Mouse (Mus musculus): ENCODE measurements at regions not wholly inside any gene's neighbourhood (a gene's known extent, or its start where the extent isn't known, plus 50 kb on each side); places are given as distances from the start of the nearest gene placed in this dataset.

DNA sequence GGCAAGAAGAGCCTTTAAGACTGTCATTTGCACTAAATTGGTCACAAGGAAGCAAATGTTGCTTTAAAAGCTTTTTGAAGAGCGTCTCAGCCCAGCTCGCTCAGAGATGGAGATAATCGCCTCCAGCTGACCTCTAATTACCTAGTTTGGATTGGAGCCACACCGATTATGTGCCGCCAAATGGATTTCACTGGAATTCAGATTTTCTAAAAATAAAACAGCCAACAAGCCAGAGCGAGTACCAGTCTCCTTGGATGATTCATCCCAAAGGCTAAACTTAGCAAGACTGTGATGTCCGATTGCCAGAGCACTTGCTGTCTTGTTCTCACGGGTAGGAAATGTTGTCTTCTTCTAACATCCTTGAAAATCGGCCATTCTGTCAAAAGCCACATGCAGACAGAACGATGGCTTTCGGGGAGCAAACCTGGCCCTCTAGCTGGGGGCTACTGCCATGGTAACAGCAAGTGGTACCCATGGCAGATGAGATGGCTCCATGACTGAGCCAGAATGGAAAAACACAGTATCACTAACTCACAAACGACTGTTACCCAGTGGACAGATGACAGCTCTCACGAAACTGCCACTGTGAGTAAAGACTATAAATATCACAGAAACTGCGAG is 676.1 kb downstream of the Epm2a start:
- no peak for DNase-seq (ENCODE audit: low spot score)
- H3K9me3 ChIP-seq: no peaks in the 10 kb centered on the region
- H3K36me3 ChIP-seq: no peaks in the 10 kb centered on the region
- no peaks in the 10 kb centered on the region for H3K4me1 ChIP-seq (replicated peaks)
- H3K27ac ChIP-seq: no peak overlapping the region
- H3K27me3 ChIP-seq (ENCODE audit: insufficient read depth, poor library complexity, severe bottlenecking): no peaks in the 10 kb centered on the region
- H3K4me3 ChIP-seq: no peak overlapping the region
- WGBS: 80% methylated on average over 14 of the region's 14 CpGs

DNA sequence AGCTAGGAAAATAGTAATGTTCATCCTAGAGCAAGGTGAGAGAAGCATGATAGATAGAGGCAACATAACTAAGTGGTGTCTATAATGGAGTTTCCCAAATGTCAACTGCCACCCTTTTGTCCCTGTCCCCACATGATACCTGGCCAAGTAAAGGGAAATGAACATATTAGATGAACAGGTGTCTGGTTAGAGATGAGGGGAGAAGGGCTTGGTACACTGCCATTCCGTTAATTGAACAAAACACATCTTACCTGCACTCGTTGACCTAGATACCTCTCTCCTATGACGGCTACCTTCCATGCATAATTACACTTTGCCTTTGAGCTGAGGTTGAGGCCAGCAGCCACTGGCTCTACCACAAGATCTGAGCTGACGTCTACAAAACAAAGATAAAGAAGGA is 677.4 kb downstream of the Epm2a start:
- no peaks in the 10 kb centered on the region for H3K4me1 ChIP-seq (replicated peaks)
- H3K36me3 ChIP-seq: no peaks in the 10 kb centered on the region
- DNase-seq (ENCODE audit: low spot score): no peak
- no peak overlapping the region for H3K27ac ChIP-seq
- no peaks in the 10 kb centered on the region for H3K9me3 ChIP-seq
- no peaks in the 10 kb centered on the region for H3K27me3 ChIP-seq (ENCODE audit: insufficient read depth, poor library complexity, severe bottlenecking)
- H3K4me3 ChIP-seq: no peak overlapping the region
- 90% methylated on average over 4 of the region's 4 CpGs for WGBS

DNA sequence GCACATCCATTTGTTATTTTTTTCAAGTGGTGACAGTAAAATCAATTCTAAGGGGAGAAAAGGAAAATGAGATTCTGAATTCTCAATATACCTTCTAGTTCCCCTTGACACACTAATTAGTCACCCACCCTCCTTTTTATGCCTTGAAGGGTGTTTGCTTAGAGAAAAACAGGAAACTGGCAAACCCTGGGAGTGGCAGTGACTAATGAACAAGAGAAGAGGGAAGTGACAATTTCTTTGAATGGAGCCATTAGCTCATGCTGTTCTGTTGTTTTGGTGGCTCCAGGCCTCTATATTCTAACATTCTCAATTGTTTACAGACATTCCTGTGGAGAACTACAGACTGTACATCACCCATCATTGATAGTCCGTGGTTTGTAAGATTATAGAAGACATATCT is 692.0 kb downstream of the Epm2a start:
- Histone ChIP-seq H3K27ac (no peak overlapping the region), H3K9me3 (no peaks in the 10 kb centered on the region), H3K27me3 (ENCODE audit: insufficient read depth, poor library complexity, severe bottlenecking) (no peaks in the 10 kb centered on the region), H3K4me3 (no peak overlapping the region), H3K4me1 (replicated peaks) (no peaks in the 10 kb centered on the region), H3K36me3 (no peaks in the 10 kb centered on the region)
- DNase-seq (ENCODE audit: low spot score): no peak
- WGBS: 41% methylated on average over 1 of the region's 1 CpGs

DNA sequence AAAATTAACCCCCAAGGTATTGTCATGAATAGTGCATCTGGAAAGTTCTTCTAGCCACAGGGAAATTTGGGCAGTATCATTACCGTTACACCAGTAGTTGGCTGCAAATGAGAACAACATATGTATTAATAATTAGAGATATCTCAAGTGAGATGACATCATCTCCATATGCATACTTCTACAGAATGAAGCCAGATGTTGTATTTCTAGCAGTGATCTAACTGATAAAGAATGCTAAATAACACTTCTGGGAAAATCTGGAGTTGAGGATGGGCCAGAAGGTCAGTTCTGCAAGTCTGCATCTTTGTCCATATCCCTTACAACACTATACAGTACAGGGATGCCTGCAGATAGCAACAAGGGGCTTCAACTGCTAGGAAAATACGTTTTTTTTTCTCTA is 702.7 kb downstream of the Epm2a start:
- Histone ChIP-seq H3K4me3 (no peak overlapping the region), H3K4me1 (replicated peaks) (no peaks in the 10 kb centered on the region), H3K9me3 (no peaks in the 10 kb centered on the region), H3K36me3 (no peaks in the 10 kb centered on the region), H3K27me3 (ENCODE audit: insufficient read depth, poor library complexity, severe bottlenecking) (no peaks in the 10 kb centered on the region), H3K27ac (no peak overlapping the region)
- 65% methylated on average over 2 of the region's 2 CpGs for WGBS
- no peak for DNase-seq (ENCODE audit: low spot score)

DNA sequence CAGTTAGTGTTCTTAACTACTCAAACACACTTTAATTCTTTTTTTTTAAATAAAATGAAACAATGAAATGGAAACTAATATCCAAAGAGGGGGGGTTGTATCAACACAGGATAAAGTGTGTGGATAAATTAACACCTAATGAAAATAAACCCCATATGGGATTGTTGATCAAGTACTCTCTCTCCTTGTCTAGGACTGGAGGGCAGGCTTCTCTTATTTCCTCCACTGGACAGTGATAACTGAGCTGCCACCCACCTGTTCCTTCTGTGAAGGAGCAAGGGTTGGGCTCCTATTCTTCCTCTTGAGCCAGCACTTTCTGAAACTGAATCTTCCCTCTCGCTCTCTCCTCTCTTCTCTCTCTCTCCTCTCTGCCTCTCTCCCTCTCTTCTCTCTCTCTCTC is 716.5 kb downstream of the Epm2a start:
- WGBS: 89% methylated on average over 1 of the region's 1 CpGs
- no peak overlapping the region for H3K4me3 ChIP-seq
- no peaks in the 10 kb centered on the region for H3K36me3 ChIP-seq
- DNase-seq (ENCODE audit: low spot score): no peak
- H3K27me3 ChIP-seq (ENCODE audit: insufficient read depth, poor library complexity, severe bottlenecking): no peaks in the 10 kb centered on the region
- no peaks in the 10 kb centered on the region for H3K9me3 ChIP-seq
- no peaks in the 10 kb centered on the region for H3K4me1 ChIP-seq (replicated peaks)
- no peak overlapping the region for H3K27ac ChIP-seq

DNA sequence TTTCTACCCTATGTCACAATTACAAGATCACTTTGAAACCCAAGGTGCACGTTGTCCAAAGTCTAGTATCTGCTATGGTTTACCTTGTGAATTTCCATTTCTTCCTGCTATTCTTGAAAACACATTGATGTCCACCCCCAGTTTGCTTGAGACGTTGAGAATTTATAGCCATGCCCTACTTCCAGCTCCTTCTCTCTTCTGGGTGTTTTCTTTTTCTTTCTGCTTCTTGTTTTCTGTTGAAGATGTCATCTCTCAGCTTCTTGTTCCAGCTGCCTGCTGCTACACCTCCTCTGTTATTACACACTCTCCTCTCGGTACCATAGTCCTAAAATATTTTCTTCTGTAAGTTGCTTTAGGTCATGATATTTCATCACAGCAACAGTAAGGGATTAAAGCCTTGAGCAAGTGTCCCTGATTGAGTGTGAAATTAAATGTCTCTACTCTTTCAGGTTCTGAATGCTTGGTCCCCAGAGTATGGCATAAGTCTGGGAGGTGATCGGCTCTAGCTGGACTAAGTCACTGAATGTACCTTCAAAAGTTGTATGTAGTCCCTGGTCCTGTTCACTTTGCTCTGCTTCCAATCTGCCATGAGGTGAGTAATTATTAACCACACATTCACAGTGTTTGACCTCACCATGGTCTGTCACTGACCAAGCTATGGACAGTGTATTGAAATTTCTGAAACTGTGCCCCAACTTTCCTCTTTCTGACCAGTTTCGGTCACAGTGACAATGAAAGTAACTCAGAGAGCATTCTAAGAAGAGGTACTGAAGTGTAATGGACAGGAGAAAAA is 718.1 kb downstream of the Epm2a start:
- DNase-seq (ENCODE audit: low spot score): no peak
- Histone ChIP-seq H3K4me3 (no peak overlapping the region), H3K9me3 (no peaks in the 10 kb centered on the region), H3K27me3 (ENCODE audit: insufficient read depth, poor library complexity, severe bottlenecking) (no peaks in the 10 kb centered on the region), H3K27ac (no peak overlapping the region), H3K36me3 (no peaks in the 10 kb centered on the region), H3K4me1 (replicated peaks) (no peaks in the 10 kb centered on the region)
- 91% methylated on average over 5 of the region's 5 CpGs for WGBS

DNA sequence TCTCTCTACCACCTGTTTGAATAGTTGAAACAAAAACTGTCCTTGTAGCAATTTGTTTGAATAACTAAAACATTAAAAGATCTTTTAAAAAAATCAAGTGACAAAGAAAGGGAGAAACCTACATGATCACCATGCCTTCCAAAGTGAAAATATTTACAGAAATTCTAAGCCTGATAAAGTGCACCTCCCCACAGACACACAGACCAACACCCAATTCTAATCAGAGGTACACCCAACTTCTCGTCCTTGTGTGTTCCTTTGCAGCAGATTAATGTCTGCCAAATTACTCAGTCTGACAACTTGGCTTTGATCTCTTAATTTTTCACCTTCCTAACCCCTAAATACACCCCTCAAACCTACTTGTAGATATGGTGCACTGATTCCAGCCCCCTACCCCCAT is 719.1 kb downstream of the Epm2a start:
- DNase-seq (ENCODE audit: low spot score): no peak
- no peaks in the 10 kb centered on the region for H3K36me3 ChIP-seq
- 89% methylated on average over 1 of the region's 1 CpGs for WGBS

GRCm38 (mm10) chr10:12083961-12084360 is 740.8 kb downstream of the Epm2a start:
- Histone ChIP-seq H3K27me3 (ENCODE audit: insufficient read depth, poor library complexity, severe bottlenecking) (no peaks in the 10 kb centered on the region), H3K36me3 (no peaks in the 10 kb centered on the region), H3K4me3 (no peak overlapping the region), H3K27ac (no peak overlapping the region), H3K9me3 (no peaks in the 10 kb centered on the region), H3K4me1 (replicated peaks) (no peaks in the 10 kb centered on the region)
- 91% methylated on average over 1 of the region's 1 CpGs for WGBS
- no peak for DNase-seq (ENCODE audit: low spot score)

More for the DNA sequence above, 719.1 kb downstream of the Epm2a start:
- Histone ChIP-seq H3K27me3 (ENCODE audit: insufficient read depth, poor library complexity, severe bottlenecking) (no peaks in the 10 kb centered on the region), H3K4me1 (replicated peaks) (no peaks in the 10 kb centered on the region), H3K27ac (no peak overlapping the region), H3K9me3 (no peaks in the 10 kb centered on the region), H3K4me3 (no peak overlapping the region)

- H3K4me1 ChIP-seq (replicated peaks): no peaks in the 10 kb centered on the region
- no peaks in the 10 kb centered on the region for H3K36me3 ChIP-seq
- H3K27ac ChIP-seq: no peak overlapping the region
- H3K4me3 ChIP-seq: no peak overlapping the region
- WGBS: 60% methylated on average over 1 of the region's 1 CpGs
- H3K9me3 ChIP-seq: no peaks in the 10 kb centered on the region
- DNase-seq (ENCODE audit: low spot score): no peak
- H3K27me3 ChIP-seq (ENCODE audit: insufficient read depth, poor library complexity, severe bottlenecking): no peaks in the 10 kb centered on the region
Measured at GRCm38 (mm10) chr10:12092521-12092920, 749.3 kb downstream of the Epm2a start.

- no peak for DNase-seq (ENCODE audit: low spot score)
- Histone ChIP-seq H3K27me3 (ENCODE audit: insufficient read depth, poor library complexity, severe bottlenecking) (no peaks in the 10 kb centered on the region), H3K36me3 (no peaks in the 10 kb centered on the region), H3K4me1 (replicated peaks) (no peaks in the 10 kb centered on the region), H3K27ac (no peak overlapping the region), H3K9me3 (no peaks in the 10 kb centered on the region), H3K4me3 (no peak overlapping the region)
- 86% methylated on average over 3 of the region's 3 CpGs for WGBS
Measured at GRCm38 (mm10) chr10:12096678-12097077, 753.5 kb downstream of the Epm2a start.

DNA sequence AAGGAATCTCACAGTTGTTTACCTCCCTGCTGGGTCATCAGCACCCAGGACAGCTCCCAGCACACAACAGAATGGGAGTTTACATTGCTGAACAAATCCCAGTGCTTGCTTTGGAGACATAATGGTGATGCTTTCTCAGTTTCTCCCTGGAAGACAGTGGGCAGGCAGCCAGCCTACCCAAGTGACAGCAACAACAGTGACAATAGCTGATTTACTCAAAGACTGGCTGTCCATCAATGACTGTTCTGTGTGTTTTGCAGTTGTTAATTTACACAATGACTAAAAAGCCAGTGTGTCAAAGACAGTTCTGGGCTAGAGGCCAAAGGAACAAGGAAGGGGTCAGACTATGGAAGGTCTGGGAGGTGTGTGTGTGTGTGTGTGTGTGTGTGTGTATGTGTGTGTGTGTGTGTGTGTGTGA is 762.2 kb downstream of the Utrn start:
- DNase-seq (ENCODE audit: low spot score): peak; percentile 44
- Histone ChIP-seq H3K4me3 (no peak overlapping the region), H3K4me1 (replicated peaks) (0 out of 2 replicates have a peak, but pooled peaks cover 5% of the 10 kb centered on the region), H3K36me3 (no peaks in the 10 kb centered on the region), H3K27ac (no peak overlapping the region), H3K27me3 (ENCODE audit: insufficient read depth, poor library complexity, severe bottlenecking) (no peaks in the 10 kb centered on the region), H3K9me3 (no peaks in the 10 kb centered on the region)

DNA sequence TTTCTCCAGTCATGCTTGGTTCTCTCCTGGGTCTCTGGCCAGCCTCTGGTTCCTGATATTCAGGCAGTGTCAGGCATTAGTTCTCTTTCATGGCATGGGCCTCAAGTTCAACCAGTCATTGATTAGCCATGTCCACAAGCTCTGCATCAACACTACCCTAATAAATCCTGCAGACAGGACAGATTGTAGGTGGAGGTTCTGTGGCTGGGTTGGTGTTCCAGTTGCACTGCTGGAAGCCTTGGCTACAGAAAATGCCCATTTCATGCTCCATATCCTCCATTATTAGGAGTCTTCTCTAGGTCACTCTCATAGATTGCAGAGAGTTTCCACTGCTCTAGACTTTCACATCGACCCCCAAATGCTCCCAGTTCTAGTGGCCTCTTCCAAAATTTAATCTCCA is 757.4 kb downstream of the Utrn start:
- no peaks in the 10 kb centered on the region for H3K36me3 ChIP-seq
- H3K27me3 ChIP-seq (ENCODE audit: insufficient read depth, poor library complexity, severe bottlenecking): no peaks in the 10 kb centered on the region
- no peak overlapping the region for H3K27ac ChIP-seq
- H3K9me3 ChIP-seq: no peaks in the 10 kb centered on the region
- DNase-seq (ENCODE audit: low spot score): no peak
- 0 out of 2 replicates have a peak, but pooled peaks cover 4% of the 10 kb centered on the region for H3K4me1 ChIP-seq (replicated peaks)
- 81% methylated on average over 1 of the region's 1 CpGs for WGBS
- H3K4me3 ChIP-seq: no peak overlapping the region

DNA sequence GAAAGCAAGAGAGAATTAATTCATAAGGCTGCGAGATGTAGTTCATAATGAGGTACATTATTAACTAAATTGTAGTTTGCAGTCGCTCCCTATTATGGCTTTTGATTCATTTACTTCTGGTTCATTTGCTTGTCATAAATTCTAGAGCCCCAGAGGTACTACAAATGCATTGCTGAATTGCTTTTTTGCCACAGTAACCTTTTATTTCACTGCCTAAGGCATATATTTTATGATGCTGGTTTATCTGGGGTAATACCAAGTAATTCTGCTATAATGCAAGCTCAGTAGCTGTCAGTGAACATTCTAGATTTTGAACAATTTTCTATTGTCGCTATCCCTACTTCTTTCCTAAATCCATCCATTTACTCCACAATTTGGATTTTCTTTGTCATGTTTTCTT is 753.4 kb downstream of the Utrn start:
- H3K36me3 ChIP-seq: no peaks in the 10 kb centered on the region
- no peak overlapping the region for H3K4me3 ChIP-seq
- no peaks in the 10 kb centered on the region for H3K4me1 ChIP-seq (replicated peaks)
- 87% methylated on average over 3 of the region's 3 CpGs for WGBS
- H3K27me3 ChIP-seq (ENCODE audit: insufficient read depth, poor library complexity, severe bottlenecking): no peaks in the 10 kb centered on the region
- no peaks in the 10 kb centered on the region for H3K9me3 ChIP-seq
- DNase-seq (ENCODE audit: low spot score): no peak
- no peak overlapping the region for H3K27ac ChIP-seq

Measured in hindbrain, embryonic 10.5 days (tissue).